Comparison of ENCODE assay signal across 21 mouse cellular contexts in genomic region chr10:121467016-121467415, GRCm38 (mm10). TPM values are rescaled to one million over a fixed set of nuclear protein-coding genes. Genes with fewer than 3 reads are reported as not detected.
DNase-seq lines count a peak whose midpoint lies in the region; ATAC-seq lines count a peak whose summit lies in the region.
"Had no signal": no experiment of that assay in that cellular context is flagged by ENCODE, and none has a peak within 500 bp of the region (broad histone marks: within the 10 kb centered on the region; RNA-seq: fewer than 3 reads in every experiment).

No protein-coding gene starts in this region.

- H3K4me3 ChIP-seq in forebrain, embryonic 13.5 days: no peak overlapping the region
- no peak overlapping the region for H3K4me3 ChIP-seq in forebrain, embryonic 15.5 days
- no peak overlapping the region for H3K4me3 ChIP-seq in embryonic facial prominence, embryonic 11.5 days (ENCODE audit: low read depth, low read length)
- no peak overlapping the region for H3K4me3 ChIP-seq in forebrain, embryonic 14.5 days (ENCODE audit: low read depth, low read length)
- H3K4me3 ChIP-seq: hindbrain, embryonic 13.5 days; liver, embryonic 12.5 days; megakaryocyte, embryonic 14.5 days; midbrain, embryonic 13.5 days had no signal

- H3K27ac ChIP-seq in forebrain, embryonic 13.5 days: no peak overlapping the region
- H3K27ac ChIP-seq in forebrain, embryonic 15.5 days (replicated peaks): no peak overlapping the region
- peak overlapping the region; percentile 10; the same call in 1 of the 2 replicates for H3K27ac ChIP-seq in embryonic facial prominence, embryonic 11.5 days (replicated peaks; ENCODE audit: low read depth, low read length)
- H3K27ac ChIP-seq in forebrain, embryonic 14.5 days (ENCODE audit: low read depth, low read length): no peak overlapping the region
- H3K27ac ChIP-seq: hindbrain, embryonic 13.5 days; kidney, postnatal 0 days; liver, embryonic 12.5 days; midbrain, embryonic 13.5 days had no signal

- H3K27me3 ChIP-seq in forebrain, embryonic 13.5 days: peaks cover 6% of the 10 kb centered on the region
- H3K27me3 ChIP-seq in forebrain, embryonic 15.5 days: no peaks in the 10 kb centered on the region
- H3K27me3 ChIP-seq in embryonic facial prominence, embryonic 11.5 days (ENCODE audit: control insufficient read depth, insufficient read depth, low read length): no peaks in the 10 kb centered on the region
- no peaks in the 10 kb centered on the region for H3K27me3 ChIP-seq in forebrain, embryonic 14.5 days (replicated peaks; ENCODE audit: control insufficient read depth, insufficient read depth, low read length)
- H3K27me3 ChIP-seq: liver, embryonic 12.5 days had no signal

- no peak overlapping the region for H3K9ac ChIP-seq in forebrain, embryonic 13.5 days
- H3K9ac ChIP-seq in forebrain, embryonic 15.5 days (replicated peaks): no peak overlapping the region
- H3K9ac ChIP-seq in embryonic facial prominence, embryonic 11.5 days (replicated peaks; ENCODE audit: low read length): no peak overlapping the region
- no peak overlapping the region for H3K9ac ChIP-seq in forebrain, embryonic 14.5 days (ENCODE audit: low read length)
- H3K9ac ChIP-seq: hindbrain, embryonic 13.5 days; liver, embryonic 12.5 days; liver, postnatal 0 days; midbrain, embryonic 13.5 days had no signal

- peak; percentile 26 for DNase-seq in R1 (ENCODE audit: low read depth, low spot score)
- no peak for DNase-seq in embryonic facial prominence, embryonic 11.5 days (ENCODE audit: low spot score)
- no peak for DNase-seq in forebrain, embryonic 14.5 days (ENCODE audit: low spot score)
- DNase-seq in urinary bladder, postnatal 4 days (ENCODE audit: low spot score in 2 of 2): no peak
- DNase-seq in gastrocnemius, postnatal 4 days (ENCODE audit: low spot score in 2 of 2): no peak
- no peak for DNase-seq in frontal cortex, adult 2 months (ENCODE audit: extremely low spot score in 1 of 2, low spot score in 1 of 2)
- DNase-seq: adrenal gland, postnatal 10 days; B cell, adult 2 months; cerebellum, adult 9-10 months; kidney, adult 8-10 months; liver, postnatal 0 days; lung, postnatal 4 days; thymus, postnatal 4 days had no signal

- H3K36me3 ChIP-seq in forebrain, embryonic 13.5 days (ENCODE audit: poor library complexity, severe bottlenecking): no peaks in the 10 kb centered on the region
- no peaks in the 10 kb centered on the region for H3K36me3 ChIP-seq in forebrain, embryonic 15.5 days
- no peaks in the 10 kb centered on the region for H3K36me3 ChIP-seq in embryonic facial prominence, embryonic 11.5 days (replicated peaks; ENCODE audit: control insufficient read depth, insufficient read depth, low read depth, low read length)
- no peaks in the 10 kb centered on the region for H3K36me3 ChIP-seq in forebrain, embryonic 14.5 days (ENCODE audit: control insufficient read depth, insufficient read depth, low read length)
- H3K36me3 ChIP-seq: hindbrain, embryonic 13.5 days; midbrain, embryonic 13.5 days had no signal

- no peak overlapping the region for H3K4me2 ChIP-seq in forebrain, embryonic 13.5 days
- no peak overlapping the region for H3K4me2 ChIP-seq in forebrain, embryonic 15.5 days (replicated peaks)
- no peak overlapping the region; the same call in 1 of the 2 replicates for H3K4me2 ChIP-seq in embryonic facial prominence, embryonic 11.5 days (ENCODE audit: low read depth, low read length)
- no peak overlapping the region for H3K4me2 ChIP-seq in forebrain, embryonic 14.5 days (ENCODE audit: low read length)
- H3K4me2 ChIP-seq: hindbrain, embryonic 13.5 days; liver, embryonic 12.5 days; midbrain, embryonic 13.5 days had no signal

- H3K4me1 ChIP-seq in forebrain, embryonic 13.5 days: peaks cover 19% of the 10 kb centered on the region
- H3K4me1 ChIP-seq in forebrain, embryonic 15.5 days: peaks cover 14% of the 10 kb centered on the region
- H3K4me1 ChIP-seq in embryonic facial prominence, embryonic 11.5 days (ENCODE audit: control insufficient read depth, insufficient read depth, low read length): peaks cover 6% of the 10 kb centered on the region
- peaks cover 2% of the 10 kb centered on the region; the same call in 1 of the 2 replicates for H3K4me1 ChIP-seq in forebrain, embryonic 14.5 days (ENCODE audit: control insufficient read depth, insufficient read depth, low read length)

- 52% methylated on average over 13 of the region's 13 CpGs for WGBS in forebrain, embryonic 13.5 days
- WGBS in forebrain, embryonic 15.5 days: 54% methylated on average over 13 of the region's 13 CpGs
- WGBS in embryonic facial prominence, embryonic 11.5 days: 69% methylated on average over 13 of the region's 13 CpGs
- 52% methylated on average over 13 of the region's 13 CpGs for WGBS in forebrain, embryonic 14.5 days

- H3K9me3 ChIP-seq in forebrain, embryonic 13.5 days (replicated peaks): no peaks in the 10 kb centered on the region
- H3K9me3 ChIP-seq in forebrain, embryonic 15.5 days: no peaks in the 10 kb centered on the region
- H3K9me3 ChIP-seq in embryonic facial prominence, embryonic 11.5 days (replicated peaks; ENCODE audit: control insufficient read depth, low read length): no peaks in the 10 kb centered on the region
- H3K9me3 ChIP-seq in forebrain, embryonic 14.5 days (replicated peaks; ENCODE audit: control insufficient read depth, low read length): no peaks in the 10 kb centered on the region
- H3K9me3 ChIP-seq: hindbrain, embryonic 13.5 days; liver, embryonic 12.5 days; megakaryocyte, embryonic 14.5 days; midbrain, embryonic 13.5 days had no signal

- ATAC-seq in forebrain, embryonic 13.5 days: 0 out of 2 replicates have a peak, but pooled peaks have one; percentile 6
- ATAC-seq in forebrain, embryonic 15.5 days (replicated peaks): no peak
- ATAC-seq in embryonic facial prominence, embryonic 11.5 days (replicated peaks; ENCODE audit: insufficient number of reproducible peaks, low FRiP score, low TSS enrichment, low read depth): no peak
- peak; percentile 34; the same call in 1 of the 2 replicates for ATAC-seq in forebrain, embryonic 14.5 days
- ATAC-seq: intestine, embryonic 16.5 days; liver, embryonic 12.5 days; liver, postnatal 0 days; midbrain, embryonic 13.5 days had no signal

RNA-seq across cellular contexts. Expression of gene Rassf3, which starts 9.1 kb away (rescaled TPM):
- polyA plus RNA-seq in forebrain, embryonic 13.5 days (2015; fragmentation: Nextera tagmentation; extraction: Ambion mirVana): 3.5 and 3.7 TPM in 2 replicates
- 3.8 and 4.2 TPM in 2 replicates for polyA plus RNA-seq in forebrain, embryonic 15.5 days (2015; fragmentation: Nextera tagmentation; extraction: Ambion mirVana)
- 20.6 and 21.4 TPM in 2 replicates for polyA plus RNA-seq in embryonic facial prominence, embryonic 11.5 days (2014; fragmentation: Nextera tagmentation; extraction: Ambion mirVana)
- 4.4 and 4.7 TPM in 2 replicates for polyA plus RNA-seq in forebrain, embryonic 14.5 days (2014; fragmentation: Nextera tagmentation; extraction: Ambion mirVana)
- total RNA-seq in gastrocnemius, postnatal 4 days (2021): 10 to 100 TPM; 70.0 to 78.2 TPM
- polyA plus RNA-seq in frontal cortex, adult 2 months (2012; rRNA removed): 18.0 and 21.5 TPM in 2 replicates

Comparison
In these comparisons a context has a peak if more than half of its experiments do, and no peak if none do; other contexts are left out.
1. ATAC-seq: peak in forebrain, embryonic 13.5 days (single experiment) and forebrain, embryonic 14.5 days (single experiment); none in forebrain, embryonic 15.5 days (single experiment) and embryonic facial prominence, embryonic 11.5 days (single experiment).